Mouse (Mus musculus) T-helper 2 cell (primary cell): Measurements from ENCODE around the gene Ddah2.

ENCODE experiments used
- in situ Hi-C: fragments of 300-600 bp; cut with MboI, MseI; formaldehyde crosslinking; loops from one replicate; pipeline ENCODE4 v1.15.1; 2025; ENCODE audit warnings: high pct_unique_total_duplicates

Ddah2 gene

DNA sequence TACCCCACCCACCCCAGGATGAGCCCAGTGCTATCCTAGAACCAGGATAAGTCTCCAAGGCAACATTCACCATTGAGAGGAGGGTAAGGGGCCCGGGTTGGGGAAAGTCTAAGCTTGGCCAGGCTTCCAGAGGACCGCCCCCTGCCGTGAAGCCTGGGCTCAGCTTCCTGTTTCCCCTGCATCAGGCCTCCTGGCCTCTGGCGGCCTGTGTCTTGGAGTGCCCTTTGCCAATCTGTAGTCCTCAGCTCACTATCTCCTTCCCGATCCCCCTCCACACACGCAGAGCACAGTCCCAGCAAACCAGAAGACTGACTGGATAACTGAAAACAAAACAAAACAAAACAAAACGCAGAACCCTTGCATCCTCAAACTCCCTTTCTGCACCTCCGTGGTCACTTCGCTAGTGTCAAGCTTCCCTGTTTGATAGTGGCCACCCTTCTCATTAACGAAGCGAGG is 9.2 kb upstream of the Ddah2 start, which contains the start of gene Clic1:
Clic1 (plus strand) TSS at position 406 of the 456 bp plus-strand sequence.
- in situ Hi-C loops, result no loop called here

DNA sequence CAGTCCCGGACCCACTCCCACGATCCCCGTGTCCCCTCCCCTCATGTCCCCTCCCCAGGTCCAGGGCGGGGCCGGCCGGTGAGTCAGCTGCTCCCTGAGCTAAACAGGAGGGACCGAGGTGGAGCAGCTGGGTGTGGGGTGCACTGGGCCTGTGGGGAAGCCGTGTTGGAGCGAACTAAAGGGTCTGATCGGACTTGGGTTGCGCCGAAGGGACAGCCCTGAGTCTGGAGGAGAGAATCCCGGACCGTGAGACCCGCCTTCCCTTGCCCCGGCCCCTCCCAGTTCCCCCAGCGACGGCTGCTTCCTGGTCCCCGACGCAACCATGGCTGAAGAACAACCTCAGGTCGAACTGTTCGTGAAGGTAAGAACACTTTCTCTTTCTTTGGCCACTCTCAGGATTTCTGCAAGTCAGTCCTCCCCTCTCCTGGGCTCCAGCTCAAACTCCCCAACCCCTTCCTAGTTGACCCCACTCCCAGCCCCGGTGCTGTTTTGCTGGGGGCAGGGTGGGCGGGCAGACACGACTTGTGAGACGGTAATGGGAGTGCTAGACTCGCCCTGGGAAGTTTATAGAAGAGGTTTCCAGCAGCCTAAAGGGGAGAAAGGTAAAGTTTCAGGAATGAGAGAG is 8.6 kb upstream of the Ddah2 start:
- in situ Hi-C loops, result no loop called here

DNA sequence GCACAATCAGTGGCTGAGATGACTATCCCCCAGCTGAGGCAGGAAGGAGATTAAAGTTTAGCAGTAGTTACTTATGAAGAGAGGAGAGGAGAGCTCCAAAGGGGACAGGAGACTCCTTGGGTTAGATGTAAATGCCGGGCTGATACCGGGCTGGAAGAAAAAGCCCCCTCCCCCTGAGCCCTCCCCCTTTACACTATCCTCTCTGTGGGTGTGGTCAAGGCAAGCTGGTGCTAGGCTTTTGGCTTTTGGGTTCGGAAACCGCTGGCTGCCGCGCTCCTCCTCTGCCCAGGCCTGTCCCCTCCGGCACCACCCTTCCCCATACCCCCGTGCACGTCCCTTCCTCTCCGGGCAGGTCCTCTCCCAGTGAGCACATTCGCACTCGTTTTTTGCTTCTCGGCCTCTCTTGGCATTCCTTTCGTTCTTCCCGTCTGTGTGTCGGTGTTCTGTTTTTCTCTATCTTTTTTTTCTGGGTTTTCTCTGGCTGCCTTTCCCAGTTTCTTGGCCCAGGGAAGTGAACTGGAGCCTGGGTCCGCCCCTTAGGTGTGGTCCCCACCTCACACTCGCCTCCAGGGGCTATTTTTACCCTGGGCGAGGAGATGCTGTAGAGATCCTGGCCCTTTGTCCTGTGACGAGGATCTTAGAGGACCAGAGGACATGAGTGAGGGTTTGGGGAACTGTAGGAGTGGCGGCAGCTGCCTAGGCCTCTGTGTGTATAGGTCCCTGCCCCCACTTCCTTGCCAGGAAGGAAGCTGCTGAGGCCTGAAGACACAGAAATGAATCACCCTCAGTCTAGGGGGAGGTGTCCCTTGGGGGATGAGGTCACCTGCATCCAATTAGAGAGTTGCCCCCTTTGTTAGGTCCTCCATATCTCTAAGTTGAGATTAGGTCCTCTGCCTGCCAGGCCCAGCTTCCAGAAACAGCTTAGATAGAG is 7.4 kb upstream of the Ddah2 start:
- in situ Hi-C loops, result no loop called here

DNA sequence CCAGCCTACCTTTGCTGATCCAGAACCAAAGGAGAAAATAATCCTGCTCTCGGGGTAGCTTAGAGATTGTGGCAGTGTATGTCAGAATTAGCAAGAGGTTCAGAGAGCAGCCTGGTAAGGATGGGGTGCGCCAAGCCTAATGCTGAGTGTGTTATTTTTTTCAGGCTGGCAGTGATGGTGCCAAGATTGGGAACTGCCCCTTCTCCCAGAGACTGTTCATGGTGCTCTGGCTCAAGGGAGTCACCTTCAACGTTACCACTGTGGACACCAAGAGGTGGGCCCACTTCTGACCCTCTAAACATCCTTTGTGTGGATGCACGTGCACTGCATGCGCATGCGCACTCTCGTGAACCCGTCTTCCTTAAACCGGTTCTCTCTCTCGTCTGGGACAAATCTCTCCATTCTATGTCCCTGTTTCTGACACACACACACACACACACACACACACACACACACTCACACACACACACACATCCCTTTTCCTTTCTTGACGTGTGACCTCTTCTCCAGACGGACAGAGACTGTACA is 6.5 kb upstream of the Ddah2 start:
- in situ Hi-C loops, result no loop called here

DNA sequence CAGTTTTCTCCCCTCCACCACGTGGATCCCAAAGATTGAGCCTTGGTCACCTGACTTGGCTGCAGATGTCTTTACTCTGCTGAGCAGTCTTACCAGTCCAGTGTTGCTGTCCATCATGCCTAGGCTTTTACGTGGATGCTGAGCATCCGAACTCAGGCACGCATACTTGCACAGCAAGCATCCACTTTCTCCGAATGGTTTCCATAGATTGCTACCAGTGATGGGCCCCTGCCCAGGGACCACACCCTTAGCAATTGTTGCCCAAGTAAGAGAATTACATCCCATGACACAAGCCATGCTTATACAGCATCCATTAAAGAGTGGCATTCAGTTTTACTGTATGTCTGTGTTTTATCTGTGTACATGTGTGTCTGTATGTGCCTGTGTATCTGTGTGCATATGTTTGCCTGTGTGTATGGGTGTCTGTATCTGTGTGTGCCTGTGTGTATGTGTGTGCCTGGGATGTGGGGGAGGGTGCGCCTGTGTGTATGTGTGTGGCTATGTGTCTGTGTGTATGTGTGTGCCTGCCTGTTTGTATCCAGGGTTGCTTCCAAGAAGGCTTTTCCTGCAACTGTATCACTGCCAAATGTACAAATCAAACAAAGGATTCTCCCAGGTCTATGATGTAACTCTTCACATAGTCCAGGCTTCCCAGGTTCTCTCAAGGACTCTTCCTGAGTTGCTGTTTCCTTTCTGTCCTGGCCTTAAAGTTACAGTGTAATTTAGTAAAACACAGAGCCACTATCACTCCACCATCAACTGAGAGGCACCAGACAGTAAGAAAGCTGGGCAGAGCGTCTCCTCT is 2.9 kb upstream of the Ddah2 start:
- in situ Hi-C loops, result no loop called here

DNA sequence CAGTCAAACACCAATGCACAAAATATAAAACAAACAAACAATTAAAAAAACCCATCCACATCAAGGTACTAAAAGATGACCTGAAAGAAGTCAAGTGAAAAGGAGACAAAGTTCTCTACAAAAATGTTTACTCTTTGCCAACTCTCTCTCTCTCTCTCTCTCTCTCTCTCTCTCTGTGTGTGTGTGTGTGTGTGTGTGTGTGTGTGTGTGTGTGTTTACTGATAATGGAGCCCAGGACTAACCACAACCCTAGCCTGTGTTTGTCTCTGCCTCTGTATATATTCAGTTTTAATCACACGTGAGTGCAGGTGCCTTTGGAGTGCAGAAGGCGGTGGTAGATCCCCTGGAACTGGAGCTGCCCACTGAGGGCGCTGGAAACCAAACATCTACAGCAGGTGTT is 1.7 kb upstream of the Ddah2 start:
- in situ Hi-C loops, result no loop called here

DNA sequence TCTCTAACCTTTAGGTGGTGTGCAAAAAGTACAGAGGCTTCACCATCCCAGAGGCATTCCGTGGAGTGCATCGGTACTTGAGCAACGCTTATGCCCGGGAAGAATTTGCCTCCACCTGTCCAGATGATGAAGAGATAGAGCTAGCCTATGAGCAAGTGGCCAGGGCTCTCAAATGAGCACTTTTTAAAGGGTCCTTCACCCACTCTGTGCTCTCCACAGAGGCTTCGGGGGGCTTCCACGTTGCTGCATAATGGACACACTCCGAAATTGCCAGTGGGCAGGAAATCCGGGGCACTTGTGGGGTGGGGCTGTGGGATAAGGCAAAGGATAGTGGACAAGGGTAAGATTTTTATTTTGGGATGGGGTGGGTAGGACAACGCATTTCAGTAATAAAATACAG is 519 bp upstream of the Ddah2 start:
- in situ Hi-C loops, result no loop called here

DNA sequence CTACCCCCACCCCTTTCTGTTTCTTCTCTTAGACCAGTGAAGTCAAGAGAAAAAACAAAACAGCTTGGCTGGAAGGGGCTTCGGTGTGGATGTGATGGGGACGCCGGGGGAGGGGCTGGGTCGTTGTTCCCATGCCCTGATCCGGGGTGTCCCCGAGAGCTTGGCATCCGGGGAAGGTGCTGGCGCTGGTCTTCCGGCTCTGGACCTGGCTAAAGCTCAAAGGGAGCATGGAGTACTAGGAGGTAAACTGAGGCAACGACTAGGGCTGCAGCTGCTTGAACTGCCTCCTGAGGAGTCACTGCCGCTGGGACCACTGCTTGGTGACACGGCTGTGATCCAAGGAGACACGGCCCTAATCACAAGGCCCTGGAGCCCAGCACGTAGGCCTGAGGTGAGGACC is 1.2 kb downstream of the Ddah2 start:
- in situ Hi-C loops, result loop anchor here (10.0 kb wide), 1 partner anchor 45 kb away; the partner anchor contains the start of gene Vwa7

- in situ Hi-C loops, result loop anchor here (10.0 kb wide), 1 partner anchor 46 kb away; the partner anchor contains the start of gene Vwa7
These were observed 2.0 kb downstream of the Ddah2 start for GRCm38 (mm10) chr17:35060737-35061297.

DNA sequence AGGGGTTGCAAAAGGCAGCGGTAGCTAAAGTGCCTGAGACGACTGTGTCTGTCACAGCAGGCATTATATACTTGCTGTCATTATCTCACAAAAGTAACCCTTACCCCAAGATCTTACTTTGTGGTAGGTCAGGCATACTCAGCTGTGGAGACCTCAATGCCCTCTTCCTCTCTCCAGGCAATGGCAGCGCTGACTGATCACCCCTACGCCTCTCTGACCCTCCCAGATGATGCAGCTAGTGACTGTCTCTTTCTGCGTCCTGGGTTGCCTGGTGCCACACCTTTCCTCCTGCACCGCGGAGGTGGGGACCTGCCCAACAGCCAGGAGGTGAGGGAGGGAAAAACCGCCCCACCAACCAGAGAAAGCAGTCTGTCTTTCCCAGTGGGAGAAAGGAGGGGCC is 2.5 kb downstream of the Ddah2 start:
- in situ Hi-C loops, result loop anchor here (10.0 kb wide), 1 partner anchor 46 kb away; the partner anchor contains the start of gene Vwa7

GRCm38 (mm10) chr17:35063466-35063865 is 4.6 kb downstream of the Ddah2 start:
- in situ Hi-C loops, result loop anchor here (10.0 kb wide), 1 partner anchor 49 kb away; the partner anchor contains the start of gene Vwa7

GRCm38 (mm10) chr17:35064378-35064877 is 5.6 kb downstream of the Ddah2 start:
- in situ Hi-C loops, result loop anchor here (10.0 kb wide), 1 partner anchor 50 kb away; the partner anchor contains the start of gene Vwa7

- in situ Hi-C loops, result loop anchor here (10.0 kb wide), 1 partner anchor 50 kb away; the partner anchor contains the start of gene Vwa7
These were observed 6.4 kb downstream of the Ddah2 start, which contains the start of gene Ly6g6c for GRCm38 (mm10) chr17:35064951-35065947. TSS of gene Ly6g6c (plus strand) at chr17:35065388.

GRCm38 (mm10) chr17:35066084-35066483 is 7.2 kb downstream of the Ddah2 start, which contains the start of gene Mpig6b:
TSS of gene Mpig6b (minus strand) at chr17:35066184.
- in situ Hi-C loops, result loop anchor here (10.0 kb wide), 1 partner anchor 51 kb away; the partner anchor contains the start of gene Vwa7

DNA sequence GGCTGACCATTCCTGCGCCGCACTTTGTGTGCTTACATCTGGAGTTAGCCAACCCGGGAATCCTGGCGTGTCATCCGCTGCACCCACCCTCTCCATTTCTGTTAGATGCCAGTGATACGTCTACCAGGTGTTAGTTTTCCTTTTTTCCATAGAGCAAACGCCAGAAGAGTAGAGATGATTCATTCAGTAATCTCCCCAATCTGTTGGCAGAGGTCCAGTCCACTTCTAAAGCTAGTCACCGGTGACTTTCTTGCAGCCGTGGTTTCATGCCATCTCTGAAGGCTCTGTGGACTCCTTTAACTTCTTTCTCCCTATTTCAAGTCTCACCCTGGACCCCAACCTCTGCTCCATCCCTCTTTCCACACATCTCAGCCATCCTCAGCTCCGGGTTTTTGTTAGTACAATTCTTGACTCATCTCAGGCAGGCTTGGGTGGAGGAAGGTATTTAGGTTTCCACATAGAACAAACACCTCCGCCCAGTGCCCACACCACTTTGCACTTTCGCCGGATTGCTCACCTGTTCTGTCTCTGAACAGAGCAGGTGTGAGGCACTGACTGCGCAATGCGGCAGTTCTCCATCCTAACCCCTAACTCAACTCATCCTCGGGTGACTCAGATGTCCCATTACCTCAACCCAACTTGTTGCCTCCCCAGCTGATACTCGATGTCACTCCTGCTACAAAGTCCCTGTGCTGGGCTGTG is 9.5 kb downstream of the Ddah2 start:
- in situ Hi-C loops, result loop anchor here (10.0 kb wide), 1 partner anchor 54 kb away; the partner anchor contains the start of gene Vwa7

DNA sequence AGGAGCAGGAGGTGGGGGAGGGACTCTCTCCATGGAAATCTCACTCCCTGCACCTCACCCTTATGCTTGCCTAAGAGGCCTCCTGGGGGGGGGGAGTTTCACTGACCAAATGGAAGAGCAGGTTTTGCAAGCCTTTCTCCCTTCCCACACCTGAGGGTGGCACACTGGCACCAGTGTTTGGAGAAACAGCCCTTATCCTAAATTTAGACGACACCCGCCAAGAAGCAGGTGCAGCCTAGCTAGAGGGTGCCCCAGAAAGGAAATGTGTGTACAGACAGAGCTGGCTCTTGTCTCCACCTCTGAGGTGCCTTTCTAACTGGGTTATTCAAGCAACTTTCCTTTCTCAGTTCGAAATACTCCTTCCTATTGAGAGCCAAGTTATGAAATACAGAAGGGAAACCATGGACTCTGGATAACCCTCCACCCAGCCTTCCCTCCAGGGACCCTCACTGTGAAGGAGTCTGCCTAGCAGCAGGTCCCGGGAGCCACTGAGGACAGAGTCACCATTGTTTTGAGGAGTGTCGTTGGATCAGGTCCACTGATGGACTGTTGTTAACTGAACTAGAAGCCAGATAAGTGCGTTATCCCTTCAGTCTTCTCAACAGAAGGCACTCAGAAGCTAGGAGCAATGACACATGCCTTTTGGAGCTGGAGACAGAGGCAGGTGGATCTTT is 11.9 kb downstream of the Ddah2 start:
- in situ Hi-C loops, result no loop called here

GRCm38 (mm10) chr17:35071454-35071853 is 12.6 kb downstream of the Ddah2 start:
- in situ Hi-C loops, result no loop called here

GRCm38 (mm10) chr17:35074097-35074496 is 15.3 kb downstream of the Ddah2 start:
- in situ Hi-C loops, result no loop called here
